Mouse (Mus musculus) spleen, adult 2 months (tissue): ENCODE measurements around the gene Epm2aip1.

Source experiments
- CTCF ChIP-seq: fragments of 200-500 bp; IDR thresholded peaks from 2 replicates; pipeline ENCODE4 v1.5.1; 2011; ENCODE audit warnings: mild to moderate bottlenecking, inconsistent platforms; ENCODE audit not compliant: insufficient read depth, insufficient read length, insufficient replicate concordance; ENCODE audit errors: extremely low read depth
- POLR2A ChIP-seq: fragments of 200-500 bp; IDR thresholded peaks from 2 replicates; pipeline ENCODE4 v1.6.1; 2011; ENCODE audit warnings: low read depth, low read length, inconsistent platforms

DNA sequence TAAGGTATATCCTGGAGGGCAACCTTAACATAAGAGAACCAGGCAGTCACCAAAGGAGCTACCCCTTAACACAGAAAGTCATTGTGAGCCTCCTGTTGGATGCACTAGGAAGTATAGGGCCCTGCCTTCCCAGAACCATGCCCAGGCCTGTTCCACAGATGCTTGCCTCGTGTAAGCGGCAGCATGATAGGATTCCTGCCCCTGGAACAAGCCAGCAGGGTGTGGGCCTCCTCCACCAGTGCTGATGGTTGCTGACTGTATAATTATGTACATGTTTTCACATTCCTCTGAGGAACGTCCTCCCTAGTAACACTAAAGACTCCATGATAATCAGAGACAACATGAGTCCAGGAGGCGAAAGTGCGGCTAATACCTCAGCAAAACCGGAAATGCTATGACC is 28.3 kb upstream of the Epm2aip1 start:
- TF ChIP-seq POLR2A (no peak), CTCF (no peak)
